Mouse (Mus musculus): Measurements from ENCODE around the gene Gprc5c. TPM values are rescaled to one million over a fixed set of nuclear protein-coding genes. Genes with fewer than 3 reads are reported as not detected.

Gene Gprc5c
- total and polyA plus RNA-seq, 3 experiments, result not detected

- Histone ChIP-seq H3K4me3 (ENCODE audit: control insufficient read depth in 1 of 2, insufficient read depth in 1 of 2, low read depth in 2 of 2, low read length in 2 of 2) (no peak overlapping the region), H3K9ac (ENCODE audit: control insufficient read depth, low read depth, low read length, poor library complexity, severe bottlenecking) (no peak overlapping the region), H3K4me1 (ENCODE audit: control insufficient read depth in 1 of 2, insufficient read depth in 2 of 2, low read length in 2 of 2) (no peaks in the 10 kb centered on the region), H3K36me3 (ENCODE audit: control insufficient read depth in 1 of 2, insufficient read depth in 2 of 2, low read length in 2 of 2) (no peaks in the 10 kb centered on the region), H3K9me3 (replicated peaks; ENCODE audit: insufficient read depth, low read length) (no peaks in the 10 kb centered on the region), H3K79me2 (ENCODE audit: control insufficient read depth, insufficient read depth, low read length, poor library complexity) (no peaks in the 10 kb centered on the region), H3K27ac (ENCODE audit: control insufficient read depth, low read depth, low read length) (no peak overlapping the region), H3K27me3 (ENCODE audit: control insufficient read depth in 1 of 2, insufficient read depth in 2 of 2, low read length in 2 of 2) (no peaks in the 10 kb centered on the region)
- TF ChIP-seq NELFE (IDR thresholded peaks at IDR 0.05; ENCODE audit: low read depth, low read length) (no peak), ELF1 (IDR thresholded peaks at IDR 0.05; ENCODE audit: low read depth, low read length) (no peak)
- no peak for DNase-seq (ENCODE audit: low read depth, low spot score)
These were observed 27.7 kb upstream of the Gprc5c start for GRCm38 (mm10) chr11:114823199-114823725.

DNA sequence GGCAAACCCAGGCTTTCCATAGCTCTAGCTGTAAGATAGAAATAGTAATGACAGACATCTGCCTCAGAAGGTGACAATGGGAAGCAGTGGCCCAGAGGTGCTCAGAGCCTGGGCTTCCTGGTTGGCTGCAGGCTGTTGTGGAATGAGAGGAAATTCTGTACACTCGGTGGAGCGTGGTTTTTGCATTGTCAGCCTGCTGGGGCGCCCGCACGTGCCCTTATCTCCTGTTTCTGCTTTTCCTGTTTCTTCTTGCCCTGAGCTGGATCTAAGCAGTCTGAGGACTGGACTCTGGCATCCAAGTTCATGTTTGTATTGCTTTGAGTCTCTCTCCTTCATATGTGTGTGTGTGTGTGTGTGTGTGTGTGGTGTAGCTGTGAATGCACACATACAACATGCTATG is 24.3 kb upstream of the Gprc5c start:
- no peak for DNase-seq (ENCODE audit: low read depth, low spot score)
- no peaks in the 10 kb centered on the region for H3K27me3 ChIP-seq (ENCODE audit: control insufficient read depth in 1 of 2, insufficient read depth in 2 of 2, low read length in 2 of 2)
- H3K4me1 ChIP-seq (ENCODE audit: control insufficient read depth in 1 of 2, insufficient read depth in 2 of 2, low read length in 2 of 2), result no peaks in the 10 kb centered on the region
- H3K9ac ChIP-seq (ENCODE audit: control insufficient read depth, low read depth, low read length, poor library complexity, severe bottlenecking), result no peak overlapping the region
- no peaks in the 10 kb centered on the region for H3K79me2 ChIP-seq (ENCODE audit: control insufficient read depth, insufficient read depth, low read length, poor library complexity)
- no peak for TF ChIP-seq POLR2A (IDR thresholded peaks at IDR 0.05; ENCODE audit: control insufficient read depth in 1 of 2, insufficient read depth in 1 of 2, low read depth in 1 of 2, low read length in 2 of 2, poor library complexity in 1 of 2)
- no peak for TF ChIP-seq RCOR1 (IDR thresholded peaks at IDR 0.05; ENCODE audit: low read depth, low read length)
- TF ChIP-seq MAFK (IDR thresholded peaks at IDR 0.05; ENCODE audit: borderline replicate concordance, low read depth, low read length), result no peak
- no peak for TF ChIP-seq SIN3A (IDR thresholded peaks at IDR 0.05; ENCODE audit: low read length)
- TF ChIP-seq GABPA (IDR thresholded peaks at IDR 0.05; ENCODE audit: low read depth, low read length), result no peak
- no peak for TF ChIP-seq CHD2 (IDR thresholded peaks at IDR 0.05; ENCODE audit: low read length)
- TF ChIP-seq MAZ (IDR thresholded peaks at IDR 0.05; ENCODE audit: low read depth, low read length), result no peak
- no peak for TF ChIP-seq ZC3H11A (IDR thresholded peaks at IDR 0.05; ENCODE audit: low read depth, low read length)
- TF ChIP-seq UBTF (IDR thresholded peaks at IDR 0.05; ENCODE audit: borderline replicate concordance, insufficient read depth, low read depth, low read length), result no peak
- no peak for TF ChIP-seq USF2 (IDR thresholded peaks at IDR 0.05; ENCODE audit: borderline replicate concordance in 1 of 2, insufficient read depth in 1 of 2, low read depth in 1 of 2, low read length in 2 of 2)
- no peak for TF ChIP-seq MEF2A (IDR thresholded peaks at IDR 0.05; ENCODE audit: extremely low read depth, insufficient replicate concordance, low read depth, low read length, poor library complexity, severe bottlenecking)
- TF ChIP-seq KAT2A (conservative IDR thresholded peaks at IDR 0.05; ENCODE audit: low read depth, low read length), result no peak
- TF ChIP-seq ELF1 (IDR thresholded peaks at IDR 0.05; ENCODE audit: low read depth, low read length), result no peak
- no peak for TF ChIP-seq POLR2AphosphoS2 (IDR thresholded peaks at IDR 0.05; ENCODE audit: low read length)
- no peak for TF ChIP-seq MXI1 (IDR thresholded peaks at IDR 0.05; ENCODE audit: low read depth, low read length)
- TF ChIP-seq E2F4 (IDR thresholded peaks at IDR 0.05; ENCODE audit: borderline replicate concordance, low read depth, low read length), result no peak
- no peak overlapping the region for H3K27ac ChIP-seq (ENCODE audit: control insufficient read depth, low read depth, low read length)
- H3K4me3 ChIP-seq (ENCODE audit: control insufficient read depth in 1 of 2, insufficient read depth in 1 of 2, low read depth in 2 of 2, low read length in 2 of 2), result no peak overlapping the region
- H3K36me3 ChIP-seq (ENCODE audit: control insufficient read depth in 1 of 2, insufficient read depth in 2 of 2, low read length in 2 of 2), result no peaks in the 10 kb centered on the region
- H3K9me3 ChIP-seq (replicated peaks; ENCODE audit: insufficient read depth, low read length), result no peaks in the 10 kb centered on the region
